Mouse (Mus musculus): ENCODE measurements at regions not wholly inside any gene's neighbourhood (a gene's known extent, or its start where the extent isn't known, plus 50 kb on each side); places are given as distances from the start of the nearest gene placed in this dataset.

- Histone ChIP-seq H3K27me3 (ENCODE audit: control insufficient read depth, insufficient read depth, low read length) (no peaks in the 10 kb centered on the region), H3K4me2 (ENCODE audit: low read length) (no peak overlapping the region), H3K4me3 (replicated peaks; ENCODE audit: low read depth, low read length) (no peak overlapping the region), H3K9ac (replicated peaks; ENCODE audit: low read length) (no peak overlapping the region), H3K9me3 (ENCODE audit: control insufficient read depth, low read length) (no peaks in the 10 kb centered on the region), H3K4me1 (ENCODE audit: control insufficient read depth, insufficient read depth, low read length) (no peaks in the 10 kb centered on the region), H3K36me3 (ENCODE audit: control insufficient read depth, insufficient read depth, low read length) (no peaks in the 10 kb centered on the region), H3K27ac (replicated peaks; ENCODE audit: low read depth, low read length) (no peak overlapping the region)
- DNase-seq = no peak
- ATAC-seq (ENCODE audit: low FRiP score, low TSS enrichment) = no peak
- 88% methylated on average over 17 of the region's 17 CpGs for WGBS
Measured at GRCm38 (mm10) chr14:62144385-62145030, 147.9 kb upstream of the Rnaseh2b start.

GRCm38 (mm10) chr14:62157038-62157716, 135.2 kb upstream of the Rnaseh2b start:
- no peak overlapping the region for H3K4me2 ChIP-seq (ENCODE audit: low read length)
- H3K9me3 ChIP-seq (ENCODE audit: control insufficient read depth, low read length) = no peaks in the 10 kb centered on the region
- no peaks in the 10 kb centered on the region for H3K4me1 ChIP-seq (ENCODE audit: control insufficient read depth, insufficient read depth, low read length)
- no peak for ATAC-seq (ENCODE audit: low FRiP score, low TSS enrichment)
- no peaks in the 10 kb centered on the region for H3K36me3 ChIP-seq (ENCODE audit: control insufficient read depth, insufficient read depth, low read length)
- no peak for DNase-seq
- WGBS = 78% methylated on average over 7 of the region's 7 CpGs
- no peak overlapping the region for H3K4me3 ChIP-seq (replicated peaks; ENCODE audit: low read depth, low read length)
- no peaks in the 10 kb centered on the region for H3K27me3 ChIP-seq (ENCODE audit: control insufficient read depth, insufficient read depth, low read length)
- H3K9ac ChIP-seq (replicated peaks; ENCODE audit: low read length) = no peak overlapping the region
- no peak overlapping the region for H3K27ac ChIP-seq (replicated peaks; ENCODE audit: low read depth, low read length)

- no peak overlapping the region for H3K27ac ChIP-seq (replicated peaks; ENCODE audit: low read depth, low read length)
- H3K36me3 ChIP-seq (ENCODE audit: control insufficient read depth, insufficient read depth, low read length) = no peaks in the 10 kb centered on the region
- no peak overlapping the region for H3K9ac ChIP-seq (replicated peaks; ENCODE audit: low read length)
- H3K4me2 ChIP-seq (ENCODE audit: low read length) = no peak overlapping the region
- ATAC-seq (ENCODE audit: low FRiP score, low TSS enrichment) (no peak), DNase-seq (no peak)
- H3K4me3 ChIP-seq (replicated peaks; ENCODE audit: low read depth, low read length) = no peak overlapping the region
- 72% methylated on average over 2 of the region's 2 CpGs for WGBS
- H3K9me3 ChIP-seq (ENCODE audit: control insufficient read depth, low read length) = no peaks in the 10 kb centered on the region
- no peaks in the 10 kb centered on the region for H3K4me1 ChIP-seq (ENCODE audit: control insufficient read depth, insufficient read depth, low read length)
- no peaks in the 10 kb centered on the region for H3K27me3 ChIP-seq (ENCODE audit: control insufficient read depth, insufficient read depth, low read length)
Measured at GRCm38 (mm10) chr14:62159690-62160089, 132.7 kb upstream of the Rnaseh2b start.

GRCm38 (mm10) chr14:62163120-62163796, 129.1 kb upstream of the Rnaseh2b start:
- no peaks in the 10 kb centered on the region for H3K9me3 ChIP-seq (ENCODE audit: control insufficient read depth, low read length)
- no peak overlapping the region for H3K4me2 ChIP-seq (ENCODE audit: low read length)
- H3K27ac ChIP-seq (replicated peaks; ENCODE audit: low read depth, low read length) = no peak overlapping the region
- ATAC-seq (ENCODE audit: low FRiP score, low TSS enrichment) = no peak
- DNase-seq = no peak
- H3K4me1 ChIP-seq (ENCODE audit: control insufficient read depth, insufficient read depth, low read length) = no peaks in the 10 kb centered on the region
- H3K27me3 ChIP-seq (ENCODE audit: control insufficient read depth, insufficient read depth, low read length) = no peaks in the 10 kb centered on the region
- 77% methylated on average over 12 of the region's 12 CpGs for WGBS
- no peak overlapping the region for H3K9ac ChIP-seq (replicated peaks; ENCODE audit: low read length)
- no peaks in the 10 kb centered on the region for H3K36me3 ChIP-seq (ENCODE audit: control insufficient read depth, insufficient read depth, low read length)
- H3K4me3 ChIP-seq (replicated peaks; ENCODE audit: low read depth, low read length) = no peak overlapping the region

- ATAC-seq (ENCODE audit: low FRiP score, low TSS enrichment) (no peak), DNase-seq (no peak)
- no peak overlapping the region for H3K9ac ChIP-seq (replicated peaks; ENCODE audit: low read length)
- no peak overlapping the region for H3K4me3 ChIP-seq (replicated peaks; ENCODE audit: low read depth, low read length)
- no peaks in the 10 kb centered on the region for H3K27me3 ChIP-seq (ENCODE audit: control insufficient read depth, insufficient read depth, low read length)
- H3K36me3 ChIP-seq (ENCODE audit: control insufficient read depth, insufficient read depth, low read length) = no peaks in the 10 kb centered on the region
- no peak overlapping the region for H3K4me2 ChIP-seq (ENCODE audit: low read length)
- H3K9me3 ChIP-seq (ENCODE audit: control insufficient read depth, low read length) = no peaks in the 10 kb centered on the region
- WGBS = 81% methylated on average over 4 of the region's 4 CpGs
- H3K4me1 ChIP-seq (ENCODE audit: control insufficient read depth, insufficient read depth, low read length) = no peaks in the 10 kb centered on the region
- no peak overlapping the region for H3K27ac ChIP-seq (replicated peaks; ENCODE audit: low read depth, low read length)
Measured at GRCm38 (mm10) chr14:62164918-62165317, 127.5 kb upstream of the Rnaseh2b start.

GRCm38 (mm10) chr14:62166006-62166405, 126.4 kb upstream of the Rnaseh2b start:
- ATAC-seq (ENCODE audit: low FRiP score, low TSS enrichment) (no peak), DNase-seq (no peak)
- H3K4me3 ChIP-seq (replicated peaks; ENCODE audit: low read depth, low read length) = no peak overlapping the region

GRCm38 (mm10) chr14:62166596-62166995, 125.8 kb upstream of the Rnaseh2b start:
- no peak overlapping the region for H3K9ac ChIP-seq (replicated peaks; ENCODE audit: low read length)
- no peak overlapping the region for H3K4me2 ChIP-seq (ENCODE audit: low read length)
- no peak overlapping the region for H3K27ac ChIP-seq (replicated peaks; ENCODE audit: low read depth, low read length)
- no peaks in the 10 kb centered on the region for H3K27me3 ChIP-seq (ENCODE audit: control insufficient read depth, insufficient read depth, low read length)
- no peaks in the 10 kb centered on the region for H3K4me1 ChIP-seq (ENCODE audit: control insufficient read depth, insufficient read depth, low read length)
- DNase-seq = peak; percentile 46
- 32% methylated on average over 5 of the region's 5 CpGs for WGBS
- H3K4me3 ChIP-seq (replicated peaks; ENCODE audit: low read depth, low read length) = no peak overlapping the region
- H3K9me3 ChIP-seq (ENCODE audit: control insufficient read depth, low read length) = no peaks in the 10 kb centered on the region
- H3K36me3 ChIP-seq (ENCODE audit: control insufficient read depth, insufficient read depth, low read length) = no peaks in the 10 kb centered on the region
- no peak for ATAC-seq (ENCODE audit: low FRiP score, low TSS enrichment)

More at GRCm38 (mm10) chr14:62166006-62166405, 126.4 kb upstream of the Rnaseh2b start:
- H3K4me1 ChIP-seq (ENCODE audit: control insufficient read depth, insufficient read depth, low read length) = no peaks in the 10 kb centered on the region
- H3K27me3 ChIP-seq (ENCODE audit: control insufficient read depth, insufficient read depth, low read length) = no peaks in the 10 kb centered on the region
- no peaks in the 10 kb centered on the region for H3K9me3 ChIP-seq (ENCODE audit: control insufficient read depth, low read length)
- H3K27ac ChIP-seq (replicated peaks; ENCODE audit: low read depth, low read length) = no peak overlapping the region
- H3K9ac ChIP-seq (replicated peaks; ENCODE audit: low read length) = no peak overlapping the region
- H3K4me2 ChIP-seq (ENCODE audit: low read length) = no peak overlapping the region
- no peaks in the 10 kb centered on the region for H3K36me3 ChIP-seq (ENCODE audit: control insufficient read depth, insufficient read depth, low read length)
- WGBS = 75% methylated on average over 1 of the region's 1 CpGs

GRCm38 (mm10) chr14:62167090-62167489, 125.3 kb upstream of the Rnaseh2b start:
- Histone ChIP-seq H3K27me3 (ENCODE audit: control insufficient read depth, insufficient read depth, low read length) (no peaks in the 10 kb centered on the region), H3K27ac (replicated peaks; ENCODE audit: low read depth, low read length) (no peak overlapping the region), H3K9ac (replicated peaks; ENCODE audit: low read length) (no peak overlapping the region), H3K4me2 (ENCODE audit: low read length) (no peak overlapping the region), H3K4me1 (ENCODE audit: control insufficient read depth, insufficient read depth, low read length) (no peaks in the 10 kb centered on the region), H3K36me3 (ENCODE audit: control insufficient read depth, insufficient read depth, low read length) (no peaks in the 10 kb centered on the region), H3K4me3 (replicated peaks; ENCODE audit: low read depth, low read length) (no peak overlapping the region), H3K9me3 (ENCODE audit: control insufficient read depth, low read length) (no peaks in the 10 kb centered on the region)
- DNase-seq (no peak), ATAC-seq (ENCODE audit: low FRiP score, low TSS enrichment) (no peak)
- WGBS = 80% methylated on average over 6 of the region's 6 CpGs
